Mouse (Mus musculus) spleen, adult 2 months (tissue): ENCODE measurements around the gene Tm9sf2.

Source experiments
- CTCF ChIP-seq: fragments of 200-500 bp; IDR thresholded peaks from 2 replicates; pipeline ENCODE4 v1.5.1; 2011; ENCODE audit warnings: mild to moderate bottlenecking, inconsistent platforms; ENCODE audit not compliant: insufficient read depth, insufficient read length, insufficient replicate concordance; ENCODE audit errors: extremely low read depth
- POLR2A ChIP-seq: fragments of 200-500 bp; IDR thresholded peaks from 2 replicates; pipeline ENCODE4 v1.6.1; 2011; ENCODE audit warnings: low read depth, low read length, inconsistent platforms

DNA sequence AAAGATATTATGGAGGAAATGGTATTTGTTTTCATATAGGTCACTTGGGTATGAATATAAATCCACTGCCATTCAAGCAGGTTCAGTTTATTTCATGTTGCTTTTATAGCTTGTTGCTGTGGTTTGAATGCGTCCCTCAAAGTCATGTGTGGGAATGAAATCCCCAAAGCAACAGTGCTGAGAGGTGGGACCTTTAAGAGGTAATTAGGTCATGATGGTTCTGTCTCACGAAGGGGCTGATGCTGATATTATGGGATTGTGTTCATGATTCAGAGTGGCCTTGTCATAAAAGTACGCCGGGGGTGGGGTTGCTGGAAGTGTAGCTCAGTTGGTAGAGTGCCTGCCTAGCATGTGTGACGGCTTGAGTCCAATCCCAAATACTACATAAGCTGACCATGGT, 81.4 kb downstream of the Tm9sf2 start:
- TF ChIP-seq POLR2A (no peak), CTCF (no peak)
